Mouse (Mus musculus) erythroblast, embryonic 14.5 days (primary cell): ENCODE measurements at regions not wholly inside any gene's neighbourhood (a gene's known extent, or its start where the extent isn't known, plus 50 kb on each side); places are given as distances from the start of the nearest gene placed in this dataset.

Source experiments
- GATA1 ChIP-seq: IDR thresholded peaks from 2 replicates; pipeline ENCODE4 v1.6.1; 2012; ENCODE audit warnings: low read length, inconsistent platforms, mixed read lengths
- TAL1 ChIP-seq: IDR thresholded peaks from 3 replicates; pipeline ENCODE4 v1.6.1; 2012; ENCODE audit warnings: low read length, inconsistent platforms, mixed read lengths

GRCm38 (mm10) chr16:76540328-76540923, 166.8 kb upstream of the Nrip1 start:
- TF ChIP-seq TAL1 (peak; percentile 20; the same call in 1 of the 3 replicates), GATA1 (no peak)
